Mouse (Mus musculus): ENCODE results near the gene Eif4g2.

Gene Eif4g2

GRCm38 (mm10) chr7:111069439-111070166 is 13.2 kb downstream of the Eif4g2 start:
- DNase-seq (ENCODE audit: low read depth): peak; percentile 30

DNA sequence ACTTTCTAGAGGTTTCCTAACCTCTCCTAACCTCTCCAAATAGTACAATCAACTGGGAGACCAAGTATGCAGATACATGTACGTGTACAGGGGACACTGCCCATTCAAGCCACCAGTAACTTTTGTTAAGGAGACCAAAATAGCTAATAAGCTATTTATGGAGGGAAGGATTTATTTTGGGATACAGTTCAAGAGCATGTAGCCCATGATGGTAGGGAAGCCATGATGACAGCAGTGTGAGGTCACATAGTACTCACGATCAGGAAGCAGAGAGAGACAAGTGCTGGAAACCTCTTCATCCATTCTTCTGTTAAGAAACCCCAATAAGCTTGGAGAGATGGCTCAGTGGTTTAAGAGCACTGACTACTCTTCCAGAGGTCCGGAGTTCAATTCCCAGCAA is 14.6 kb downstream of the Eif4g2 start:
- peak; percentile 9 for DNase-seq (ENCODE audit: low read depth)

DNA sequence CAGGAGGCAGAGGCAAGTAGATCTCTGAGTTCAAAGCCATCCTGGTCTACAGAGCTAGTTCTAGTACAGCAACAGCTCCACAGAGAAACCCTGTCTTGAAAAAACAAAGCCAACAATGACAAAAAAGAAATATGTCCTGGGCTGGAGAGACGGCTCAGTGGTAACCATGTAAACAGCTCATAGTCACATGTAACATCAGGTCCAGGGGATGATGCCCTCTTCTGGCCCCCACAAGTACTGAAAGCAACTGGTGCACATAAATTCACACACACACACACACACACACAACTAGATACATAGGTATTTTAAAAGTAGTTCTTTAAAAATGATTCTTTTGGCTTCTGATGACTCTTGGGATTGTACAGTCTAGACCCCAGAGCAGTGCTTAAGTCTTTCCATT is 19.9 kb downstream of the Eif4g2 start:
- DNase-seq (ENCODE audit: low read depth): no peak

DNA sequence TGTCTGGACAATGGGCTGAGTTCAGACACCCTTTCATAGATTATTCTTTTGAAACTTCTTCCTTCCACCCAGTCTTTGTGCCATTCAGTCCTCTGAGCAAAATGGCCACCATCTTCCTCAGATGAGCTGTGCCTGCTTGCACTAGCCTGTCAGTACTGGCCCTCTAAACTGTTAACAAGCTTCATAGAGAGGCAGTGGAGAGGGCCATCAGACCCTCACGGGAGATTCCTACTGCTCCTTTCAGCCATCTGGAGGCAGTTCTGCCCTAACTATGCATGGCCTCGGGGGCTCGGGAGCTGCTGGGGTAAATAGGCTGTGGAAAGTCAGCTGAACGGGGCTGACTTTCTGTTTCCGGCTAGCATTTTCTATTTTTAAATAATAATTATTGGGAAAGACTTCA is 23.3 kb downstream of the Eif4g2 start:
- no peak for DNase-seq (ENCODE audit: low read depth)

DNA sequence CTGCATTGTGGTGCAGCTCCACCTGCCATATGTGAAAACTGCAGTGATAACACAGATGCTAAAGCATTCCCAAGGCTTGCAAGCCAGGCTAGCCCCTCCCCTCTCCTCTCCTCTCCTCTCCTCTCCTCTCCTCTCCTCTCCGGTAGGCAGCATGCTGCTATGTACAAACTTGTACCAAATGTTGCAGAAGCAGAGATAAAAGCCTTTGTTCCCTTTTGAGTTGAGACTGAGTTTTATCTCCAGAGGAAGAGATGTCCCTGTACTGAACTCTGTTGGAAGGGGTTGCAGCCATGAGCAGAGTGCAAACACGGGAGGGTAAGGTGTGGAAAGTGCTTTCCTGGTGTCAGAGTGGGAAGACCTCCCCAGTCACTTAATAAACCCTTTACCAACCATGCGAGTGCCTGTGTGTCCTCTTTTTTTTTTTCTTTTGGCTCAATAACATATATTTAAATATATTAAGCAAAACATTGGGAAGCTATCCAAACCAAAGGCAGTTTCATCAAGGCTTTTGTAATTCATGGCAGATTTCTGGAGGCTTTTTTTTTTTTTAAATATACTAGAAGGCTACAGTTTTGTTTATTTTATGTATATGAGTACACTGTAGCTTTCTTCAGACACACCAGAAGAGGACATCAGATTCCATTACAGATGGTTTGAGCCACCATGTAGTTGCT is 26.7 kb downstream of the Eif4g2 start:
- no peak for DNase-seq (ENCODE audit: low read depth)

DNA sequence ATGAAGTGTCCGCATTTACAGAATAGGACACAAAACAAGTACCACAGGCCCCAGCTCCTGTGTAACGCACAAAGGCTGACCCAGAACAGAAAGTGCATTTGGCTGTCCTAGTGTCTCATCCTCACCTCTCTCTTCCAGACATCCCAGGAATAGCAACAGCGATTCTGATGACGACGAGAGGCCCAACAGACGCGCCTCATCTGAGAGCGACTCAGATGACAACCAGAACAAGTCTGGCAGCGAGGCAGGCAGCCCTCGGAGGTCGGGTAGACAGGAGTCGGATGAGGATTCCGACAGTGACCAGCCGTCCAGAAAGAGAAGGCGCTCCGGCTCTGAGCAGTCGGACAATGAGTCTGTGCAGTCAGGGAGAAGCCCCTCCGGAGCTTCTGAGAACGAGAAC is 27.6 kb downstream of the Eif4g2 start:
- DNase-seq (ENCODE audit: low read depth): no peak

DNA sequence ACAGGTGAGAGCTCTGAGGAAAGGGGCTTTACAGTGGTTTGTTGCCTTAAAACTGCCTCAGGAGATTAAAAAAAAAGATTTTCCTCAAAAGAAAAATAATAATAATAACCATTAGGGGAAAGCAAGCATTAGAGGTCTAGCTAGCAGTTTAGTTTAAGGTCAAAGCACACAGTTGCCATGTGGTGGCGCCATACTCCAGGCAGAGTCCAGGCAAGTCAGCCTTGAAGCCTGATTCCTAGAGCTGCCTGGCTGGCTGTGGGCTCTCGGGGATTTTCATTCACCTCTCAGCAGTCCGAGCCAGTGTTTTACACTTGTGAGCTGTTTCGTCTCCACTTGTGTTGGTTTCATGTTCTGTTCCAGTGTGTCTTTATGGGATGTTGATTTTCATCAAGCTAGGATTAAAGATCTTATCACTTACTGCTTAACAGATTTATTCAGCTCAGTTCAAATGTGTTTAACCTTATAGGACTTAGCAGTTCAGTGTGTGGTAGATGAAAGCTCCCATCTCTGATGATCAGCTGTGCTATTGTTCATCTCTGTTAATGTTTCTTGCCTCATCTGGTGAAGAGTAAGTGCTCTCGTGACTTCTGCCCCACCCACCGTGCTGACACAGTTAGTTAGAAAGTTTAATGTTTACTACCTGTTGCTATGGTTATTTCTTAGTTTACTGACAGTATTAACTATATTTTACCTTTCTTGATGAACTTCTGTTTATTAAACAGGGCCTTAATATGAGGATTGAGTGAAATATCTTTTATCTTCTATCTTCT is 33.0 kb downstream of the Eif4g2 start:
- DNase-seq (ENCODE audit: low read depth): peak; percentile 65

- DNase-seq (ENCODE audit: low read depth): no peak
These were observed 33.9 kb downstream of the Eif4g2 start for GRCm38 (mm10) chr7:111048920-111049319.

DNA sequence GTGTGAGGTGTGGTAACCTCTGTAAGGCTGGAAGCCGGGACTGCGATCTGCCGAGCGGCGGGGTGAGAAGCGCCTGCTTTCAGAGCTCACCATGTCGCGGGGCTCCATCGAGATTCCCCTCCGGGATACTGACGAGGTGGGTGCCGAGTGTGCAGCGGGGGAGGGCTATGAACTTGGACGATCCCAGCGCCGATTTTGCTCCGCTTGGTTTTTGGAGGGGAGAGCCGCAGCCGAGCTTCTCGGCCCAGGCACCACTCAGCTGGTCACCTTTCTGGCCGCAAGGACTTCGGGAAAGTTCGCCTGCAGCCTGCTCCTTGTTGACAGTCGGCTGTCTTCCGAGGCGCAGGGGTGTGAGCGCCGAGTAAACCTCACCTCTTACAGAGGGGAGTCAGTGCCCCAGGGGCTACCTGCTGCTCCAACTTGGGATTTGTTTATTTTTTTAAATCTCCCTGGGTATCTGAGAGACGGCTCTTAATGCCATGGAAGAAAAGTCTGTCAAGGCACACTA is 53.7 kb downstream of the Eif4g2 start:
- DNase-seq (ENCODE audit: low read depth): no peak

DNA sequence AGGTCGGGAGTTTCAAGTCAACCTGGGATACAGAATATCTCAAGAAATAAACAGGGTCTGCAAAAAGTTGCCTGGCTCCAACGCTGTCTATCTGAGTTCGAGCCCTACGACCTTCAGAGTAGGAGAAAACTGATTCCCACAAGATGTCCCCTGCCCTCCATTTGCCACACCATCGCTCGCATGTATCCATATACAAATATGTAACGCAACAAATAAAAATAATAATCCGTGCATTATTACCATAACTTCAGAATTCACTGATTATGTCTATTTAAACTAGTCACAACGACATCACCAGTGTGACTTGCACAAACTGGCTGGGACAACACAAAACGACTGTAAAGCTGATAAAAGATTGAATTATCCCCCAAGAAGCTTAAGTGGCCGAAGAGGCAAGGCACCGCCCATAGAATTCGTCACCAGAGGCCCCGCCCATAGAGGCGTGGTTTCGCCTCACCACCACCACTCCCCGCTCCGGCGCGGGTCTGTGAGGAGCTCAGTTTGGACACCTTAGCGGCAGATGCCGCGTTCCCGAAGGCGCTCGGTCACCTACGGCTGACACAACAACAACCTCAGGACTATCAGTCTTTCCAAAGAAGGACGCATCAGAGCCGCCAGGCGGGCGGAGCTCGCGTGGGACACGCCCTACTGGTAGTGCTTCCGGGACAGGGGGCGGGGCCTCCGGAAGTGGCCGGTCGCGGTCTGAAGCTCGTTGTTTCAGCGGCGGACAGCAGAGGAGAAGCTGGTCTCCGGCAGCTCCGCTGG is 54.4 kb downstream of the Eif4g2 start, which contains the start of gene Ctr9:
Gene Ctr9, plus strand, starts transcription at position 671 of the 765 bp plus-strand sequence.
- peak; percentile 93 for DNase-seq (ENCODE audit: low read depth)

GRCm38 (mm10) chr7:111024912-111025311 is 57.9 kb downstream of the Eif4g2 start:
- DNase-seq (ENCODE audit: low read depth): no peak

GRCm38 (mm10) chr7:111024068-111024594 is 58.7 kb downstream of the Eif4g2 start:
- no peak for DNase-seq (ENCODE audit: low read depth)

- DNase-seq (ENCODE audit: low read depth): no peak
These were observed 62.0 kb downstream of the Eif4g2 start for GRCm38 (mm10) chr7:111020814-111021213.

All from naive thymus-derived CD4-positive, alpha-beta T cell, adult 2 months (primary cell).